In genomic region chr2:173365441-173366166, GRCm38 (mm10) we compare ENCODE assay signal across 9 mouse cellular contexts.
DNase-seq lines count a peak whose midpoint lies in the region; ATAC-seq and TF ChIP-seq lines count a peak whose summit lies in the region.
"Had no signal": no experiment of that assay in that cellular context is flagged by ENCODE, and none has a peak within 500 bp of the region (broad histone marks: within the 10 kb centered on the region; RNA-seq: fewer than 3 reads in every experiment).

No protein-coding gene starts in this region.

- WGBS in heart, embryonic 10.5 days = 10% methylated on average over 24 of the region's 24 CpGs
- WGBS in lung, embryonic 14.5 days = 12% methylated on average over 24 of the region's 24 CpGs
- 29% methylated on average over 24 of the region's 24 CpGs for WGBS in lung, adult 2 months
- WGBS in hindbrain, embryonic 16.5 days = 9% methylated on average over 24 of the region's 24 CpGs
- WGBS in neural tube, embryonic 14.5 days = 8% methylated on average over 24 of the region's 24 CpGs

- H3K4me1 ChIP-seq in heart, embryonic 10.5 days = peaks cover 25% of the 10 kb centered on the region
- H3K4me1 ChIP-seq in lung, embryonic 14.5 days (ENCODE audit: insufficient read depth) = peaks cover 2% of the 10 kb centered on the region; the same call in 1 of the 2 replicates
- H3K4me1 ChIP-seq in lung, adult 2 months (ENCODE audit: control insufficient read depth, insufficient read depth, low read length) = no peaks in the 10 kb centered on the region
- H3K4me1 ChIP-seq in hindbrain, embryonic 16.5 days (ENCODE audit: control insufficient read depth, insufficient read depth, low read depth, low read length) = peaks cover 7% of the 10 kb centered on the region
- H3K4me1 ChIP-seq in neural tube, embryonic 14.5 days (ENCODE audit: control insufficient read depth, insufficient read depth, low read length) = peaks cover 12% of the 10 kb centered on the region; the same call in 1 of the 2 replicates

- no peak overlapping the region for H3K9ac ChIP-seq in lung, embryonic 14.5 days
- H3K9ac ChIP-seq in hindbrain, embryonic 16.5 days (ENCODE audit: low read depth, low read length) = peak overlapping the region; percentile 42; the same call in 1 of the 2 replicates
- peak overlapping the region; percentile 11; the same call in 1 of the 2 replicates for H3K9ac ChIP-seq in neural tube, embryonic 14.5 days (replicated peaks; ENCODE audit: low read depth, low read length)

- no peak for TF ChIP-seq CTCF in lung, embryonic 14.5 days (IDR thresholded peaks at IDR 0.05; ENCODE audit: low read depth)
- TF ChIP-seq CTCF in lung, adult 2 months (IDR thresholded peaks at IDR 0.05; ENCODE audit: insufficient read depth, low read length) = no peak

- TF ChIP-seq POLR2A in lung, adult 2 months (IDR thresholded peaks at IDR 0.05; ENCODE audit: borderline replicate concordance, extremely low read depth, low read depth, low read length) = no peak

- ATAC-seq in lung, embryonic 14.5 days (ENCODE audit: insufficient read depth) = no peak
- peak; percentile 71 for ATAC-seq in hindbrain, embryonic 16.5 days
- peak; percentile 47; the same call in 1 of the 2 replicates for ATAC-seq in neural tube, embryonic 14.5 days (ENCODE audit: low read depth)
- no peak for ATAC-seq in erythroid progenitor cell, adult 5-6 weeks (replicated peaks; ENCODE audit: low FRiP score, poor library complexity, severe bottlenecking)

- H3K4me3 ChIP-seq in heart, embryonic 10.5 days = peak overlapping the region; percentile 36
- H3K4me3 ChIP-seq in lung, embryonic 14.5 days (ENCODE audit: low read depth, low read length) = no peak overlapping the region
- H3K4me3 ChIP-seq in lung, adult 2 months (replicated peaks; ENCODE audit: extremely low read depth, low read depth, low read length) = no peak overlapping the region
- peak overlapping the region; percentile 8; the same call in 1 of the 2 replicates for H3K4me3 ChIP-seq in hindbrain, embryonic 16.5 days (ENCODE audit: low read length)
- 0 out of 2 replicates have a peak overlapping the region, but pooled peaks have one; percentile 13 for H3K4me3 ChIP-seq in neural tube, embryonic 14.5 days (ENCODE audit: low read depth, low read length)

- peaks cover 72% of the 10 kb centered on the region for H3K27me3 ChIP-seq in heart, embryonic 10.5 days (ENCODE audit: insufficient read depth, poor library complexity, severe bottlenecking)
- peaks cover 5% of the 10 kb centered on the region; the same call in 1 of the 2 replicates for H3K27me3 ChIP-seq in lung, embryonic 14.5 days (ENCODE audit: insufficient read depth, low read length)
- H3K27me3 ChIP-seq in hindbrain, embryonic 16.5 days (replicated peaks; ENCODE audit: control insufficient read depth, insufficient read depth, low read length) = no peaks in the 10 kb centered on the region
- no peaks in the 10 kb centered on the region for H3K27me3 ChIP-seq in neural tube, embryonic 14.5 days (ENCODE audit: control insufficient read depth, insufficient read depth, low read length)

- no peak for DNase-seq in heart, embryonic 10.5 days (ENCODE audit: low spot score)
- no peak for DNase-seq in heart, adult 8-10 months (ENCODE audit: low spot score)
- DNase-seq in lung, embryonic 14.5 days = peak; percentile 36
- DNase-seq in lung, adult 2 months = no peak
- DNase-seq in retina, postnatal 1 day = no peak
- DNase-seq: kidney, adult 18-20 months had no signal

- no peaks in the 10 kb centered on the region for H3K36me3 ChIP-seq in heart, embryonic 10.5 days
- no peaks in the 10 kb centered on the region for H3K36me3 ChIP-seq in lung, embryonic 14.5 days (ENCODE audit: insufficient read depth)
- H3K36me3 ChIP-seq in hindbrain, embryonic 16.5 days (ENCODE audit: control insufficient read depth, insufficient read depth, low read length) = no peaks in the 10 kb centered on the region
- no peaks in the 10 kb centered on the region for H3K36me3 ChIP-seq in neural tube, embryonic 14.5 days (ENCODE audit: control insufficient read depth, insufficient read depth, low read length)

- H3K27ac ChIP-seq in heart, embryonic 10.5 days = no peak overlapping the region
- no peak overlapping the region for H3K27ac ChIP-seq in lung, embryonic 14.5 days (ENCODE audit: low read depth)
- H3K27ac ChIP-seq in hindbrain, embryonic 16.5 days (ENCODE audit: low read depth, low read length) = peak overlapping the region; percentile 55
- peak overlapping the region; percentile 52; the same call in 1 of the 2 replicates for H3K27ac ChIP-seq in neural tube, embryonic 14.5 days (ENCODE audit: low read depth, low read length)

- H3K9me3 ChIP-seq in heart, embryonic 10.5 days = no peaks in the 10 kb centered on the region
- H3K9me3 ChIP-seq in lung, embryonic 14.5 days (ENCODE audit: low read depth, low read length) = no peaks in the 10 kb centered on the region
- H3K9me3 ChIP-seq in hindbrain, embryonic 16.5 days (ENCODE audit: control insufficient read depth, low read length) = no peaks in the 10 kb centered on the region
- H3K9me3 ChIP-seq in neural tube, embryonic 14.5 days (ENCODE audit: control insufficient read depth, low read length) = no peaks in the 10 kb centered on the region

- H3K4me2 ChIP-seq in lung, embryonic 14.5 days = peak overlapping the region; percentile 44
- H3K4me2 ChIP-seq in hindbrain, embryonic 16.5 days (ENCODE audit: low read length) = peak overlapping the region; percentile 38
- H3K4me2 ChIP-seq in neural tube, embryonic 14.5 days (ENCODE audit: low read depth, low read length) = peak overlapping the region; percentile 47; the same call in 1 of the 2 replicates

Comparison
In these comparisons a context has a peak if more than half of its experiments do, and no peak if none do; other contexts are left out.
1. H3K27ac ChIP-seq: peak in hindbrain, embryonic 16.5 days (single experiment) and neural tube, embryonic 14.5 days (single experiment); none in heart, embryonic 10.5 days (single experiment) and lung, embryonic 14.5 days (single experiment).
2. H3K4me3 ChIP-seq: peak in heart, embryonic 10.5 days (single experiment), hindbrain, embryonic 16.5 days (single experiment) and neural tube, embryonic 14.5 days (single experiment); none in lung, embryonic 14.5 days (single experiment) and lung, adult 2 months (single experiment).
3. ATAC-seq: peak in hindbrain, embryonic 16.5 days (single experiment) and neural tube, embryonic 14.5 days (single experiment); none in lung, embryonic 14.5 days (single experiment) and erythroid progenitor cell, adult 5-6 weeks (single experiment).
4. Peak in every context shown above with its lines, with median percentiles within 50 percentile points of each other: H3K4me2 ChIP-seq.